Mouse (Mus musculus): Measurements from ENCODE around the gene Ldhal6b. TPM values are rescaled to one million over a fixed set of nuclear protein-coding genes. Genes with fewer than 3 reads are reported as not detected.

The Ldhal6b gene
- polyA plus RNA-seq, 1 experiment from 2014 or later: not detected

DNA sequence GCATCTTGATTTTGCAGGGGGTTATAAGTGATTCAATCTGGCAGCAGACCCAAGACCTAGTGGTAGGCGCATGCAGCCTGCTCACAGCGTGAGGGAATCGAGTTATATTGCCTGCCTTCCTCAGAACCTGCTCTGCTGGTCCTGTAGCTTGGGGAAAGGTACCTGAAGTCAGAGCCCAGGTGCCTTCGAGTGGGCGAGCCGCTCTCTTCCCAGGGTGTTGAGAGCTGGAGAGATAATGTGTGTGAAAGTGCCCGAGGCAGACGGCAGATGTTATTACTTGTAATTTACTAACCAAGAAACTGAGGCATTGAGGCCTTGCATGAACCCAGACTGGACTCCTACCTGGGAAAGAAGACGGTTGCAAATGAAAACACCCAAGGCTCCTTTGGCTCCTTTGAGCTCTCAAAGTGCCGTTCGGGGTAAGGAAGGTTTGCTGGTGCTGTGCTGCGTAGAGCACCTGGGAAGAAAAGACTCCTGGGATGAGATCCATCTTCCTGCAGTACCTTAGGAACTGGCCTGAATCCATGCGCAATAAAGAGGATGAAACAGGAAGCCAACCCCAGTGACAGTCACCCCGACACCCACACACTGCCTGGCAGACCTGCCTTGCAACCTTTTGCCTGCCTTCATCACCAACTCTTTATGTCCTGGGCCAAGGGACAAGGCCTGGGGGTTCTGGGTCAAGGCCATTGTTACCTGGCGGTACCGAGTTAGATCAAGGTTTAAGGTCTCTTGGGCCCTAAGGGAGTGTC is 22.9 kb downstream of the Ldhal6b start:
- 88% methylated on average over 16 of the region's 16 CpGs for WGBS
- H3K27me3 ChIP-seq (ENCODE audit: control insufficient read depth, insufficient read depth, low read length): no peaks in the 10 kb centered on the region
- H3K4me2 ChIP-seq (replicated peaks; ENCODE audit: low read depth, low read length): no peak overlapping the region
- H3K27ac ChIP-seq (ENCODE audit: low read length): no peak overlapping the region
- no peaks in the 10 kb centered on the region for H3K9me3 ChIP-seq (ENCODE audit: control insufficient read depth, low read depth, low read length)
- no peak overlapping the region for H3K4me3 ChIP-seq (ENCODE audit: low read depth, low read length)
- no peaks in the 10 kb centered on the region for H3K36me3 ChIP-seq (ENCODE audit: control insufficient read depth, insufficient read depth, low read length)
- no peaks in the 10 kb centered on the region for H3K4me1 ChIP-seq (ENCODE audit: control insufficient read depth, insufficient read depth, low read length)
- H3K9ac ChIP-seq (replicated peaks; ENCODE audit: low read depth, low read length): no peak overlapping the region
- no peak for ATAC-seq (ENCODE audit: insufficient number of reproducible peaks, insufficient read depth, low FRiP score, low read depth)

GRCm38 (mm10) chr17:5390682-5391081 is 27.9 kb downstream of the Ldhal6b start:
- H3K27me3 ChIP-seq (ENCODE audit: control insufficient read depth, insufficient read depth, low read length): no peaks in the 10 kb centered on the region
- no peaks in the 10 kb centered on the region for H3K4me1 ChIP-seq (ENCODE audit: control insufficient read depth, insufficient read depth, low read length)
- no peak overlapping the region for H3K27ac ChIP-seq (ENCODE audit: low read length)
- no peak overlapping the region for H3K9ac ChIP-seq (replicated peaks; ENCODE audit: low read depth, low read length)
- H3K4me3 ChIP-seq (ENCODE audit: low read depth, low read length): no peak overlapping the region
- WGBS: 64% methylated on average over 10 of the region's 10 CpGs
- no peaks in the 10 kb centered on the region for H3K9me3 ChIP-seq (ENCODE audit: control insufficient read depth, low read depth, low read length)
- no peak overlapping the region for H3K4me2 ChIP-seq (replicated peaks; ENCODE audit: low read depth, low read length)
- no peak for ATAC-seq (ENCODE audit: insufficient number of reproducible peaks, insufficient read depth, low FRiP score, low read depth)
- no peaks in the 10 kb centered on the region for H3K36me3 ChIP-seq (ENCODE audit: control insufficient read depth, insufficient read depth, low read length)

GRCm38 (mm10) chr17:5388351-5388750 is 30.2 kb downstream of the Ldhal6b start:
- ATAC-seq (ENCODE audit: insufficient number of reproducible peaks, insufficient read depth, low FRiP score, low read depth): no peak
- no peaks in the 10 kb centered on the region for H3K27me3 ChIP-seq (ENCODE audit: control insufficient read depth, insufficient read depth, low read length)
- 76% methylated on average over 3 of the region's 3 CpGs for WGBS
- H3K4me1 ChIP-seq (ENCODE audit: control insufficient read depth, insufficient read depth, low read length): no peaks in the 10 kb centered on the region
- no peak overlapping the region for H3K27ac ChIP-seq (ENCODE audit: low read length)
- no peak overlapping the region for H3K9ac ChIP-seq (replicated peaks; ENCODE audit: low read depth, low read length)
- no peaks in the 10 kb centered on the region for H3K36me3 ChIP-seq (ENCODE audit: control insufficient read depth, insufficient read depth, low read length)
- H3K9me3 ChIP-seq (ENCODE audit: control insufficient read depth, low read depth, low read length): no peaks in the 10 kb centered on the region
- H3K4me3 ChIP-seq (ENCODE audit: low read depth, low read length): no peak overlapping the region
- no peak overlapping the region for H3K4me2 ChIP-seq (replicated peaks; ENCODE audit: low read depth, low read length)

GRCm38 (mm10) chr17:5386885-5387545 is 31.6 kb downstream of the Ldhal6b start:
- no peak overlapping the region for H3K4me3 ChIP-seq (ENCODE audit: low read depth, low read length)
- no peak overlapping the region for H3K4me2 ChIP-seq (replicated peaks; ENCODE audit: low read depth, low read length)
- no peak overlapping the region for H3K9ac ChIP-seq (replicated peaks; ENCODE audit: low read depth, low read length)
- no peaks in the 10 kb centered on the region for H3K9me3 ChIP-seq (ENCODE audit: control insufficient read depth, low read depth, low read length)
- no peak for ATAC-seq (ENCODE audit: insufficient number of reproducible peaks, insufficient read depth, low FRiP score, low read depth)
- no peak overlapping the region for H3K27ac ChIP-seq (ENCODE audit: low read length)
- no peaks in the 10 kb centered on the region for H3K36me3 ChIP-seq (ENCODE audit: control insufficient read depth, insufficient read depth, low read length)
- no peaks in the 10 kb centered on the region for H3K4me1 ChIP-seq (ENCODE audit: control insufficient read depth, insufficient read depth, low read length)
- 81% methylated on average over 12 of the region's 12 CpGs for WGBS
- no peaks in the 10 kb centered on the region for H3K27me3 ChIP-seq (ENCODE audit: control insufficient read depth, insufficient read depth, low read length)

DNA sequence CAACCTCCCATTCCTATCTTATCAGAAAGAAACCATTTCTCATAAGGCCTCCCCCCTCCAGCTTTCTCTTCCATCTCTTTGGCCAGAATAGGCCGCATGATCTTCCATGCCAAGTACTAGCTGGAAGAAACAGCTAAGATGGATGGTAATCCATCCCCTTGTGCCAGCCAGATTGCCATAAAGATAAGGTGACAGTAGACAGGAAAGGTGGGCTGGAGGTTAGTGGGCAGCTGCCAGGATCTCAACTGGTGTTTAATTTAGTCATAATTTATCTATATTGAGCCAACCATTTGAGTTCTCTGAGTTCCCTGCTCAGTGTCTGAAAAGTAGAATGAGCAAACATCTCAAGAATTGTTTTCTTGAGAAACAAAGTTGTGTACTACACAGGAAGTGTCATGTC is 32.9 kb downstream of the Ldhal6b start:
- H3K4me1 ChIP-seq (ENCODE audit: control insufficient read depth, insufficient read depth, low read length): no peaks in the 10 kb centered on the region
- no peak overlapping the region for H3K4me2 ChIP-seq (replicated peaks; ENCODE audit: low read depth, low read length)
- H3K9me3 ChIP-seq (ENCODE audit: control insufficient read depth, low read depth, low read length): no peaks in the 10 kb centered on the region
- H3K27me3 ChIP-seq (ENCODE audit: control insufficient read depth, insufficient read depth, low read length): no peaks in the 10 kb centered on the region
- H3K4me3 ChIP-seq (ENCODE audit: low read depth, low read length): no peak overlapping the region
- no peak for ATAC-seq (ENCODE audit: insufficient number of reproducible peaks, insufficient read depth, low FRiP score, low read depth)
- no peaks in the 10 kb centered on the region for H3K36me3 ChIP-seq (ENCODE audit: control insufficient read depth, insufficient read depth, low read length)
- 68% methylated on average over 1 of the region's 1 CpGs for WGBS
- no peak overlapping the region for H3K9ac ChIP-seq (replicated peaks; ENCODE audit: low read depth, low read length)
- no peak overlapping the region for H3K27ac ChIP-seq (ENCODE audit: low read length)

DNA sequence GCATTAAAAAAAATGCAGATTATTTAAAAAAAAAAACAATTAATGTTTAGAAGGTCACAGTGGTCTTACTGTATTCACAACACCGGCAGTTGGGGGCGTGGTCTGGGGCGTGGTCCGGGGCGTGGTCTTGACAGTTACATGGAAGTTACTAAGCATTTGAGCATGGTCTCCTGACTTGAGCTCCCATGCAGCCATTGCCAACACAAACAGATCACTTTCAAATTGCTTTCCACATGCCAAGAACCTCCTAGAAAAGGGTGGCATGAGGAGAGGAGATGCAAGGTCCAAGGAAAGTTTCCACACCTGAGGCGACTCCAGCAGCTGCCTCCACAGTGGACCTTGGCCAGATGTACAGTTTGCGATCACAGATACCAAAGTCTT is 40.6 kb downstream of the Ldhal6b start:
- ATAC-seq (ENCODE audit: insufficient number of reproducible peaks, insufficient read depth, low FRiP score, low read depth): no peak

DNA sequence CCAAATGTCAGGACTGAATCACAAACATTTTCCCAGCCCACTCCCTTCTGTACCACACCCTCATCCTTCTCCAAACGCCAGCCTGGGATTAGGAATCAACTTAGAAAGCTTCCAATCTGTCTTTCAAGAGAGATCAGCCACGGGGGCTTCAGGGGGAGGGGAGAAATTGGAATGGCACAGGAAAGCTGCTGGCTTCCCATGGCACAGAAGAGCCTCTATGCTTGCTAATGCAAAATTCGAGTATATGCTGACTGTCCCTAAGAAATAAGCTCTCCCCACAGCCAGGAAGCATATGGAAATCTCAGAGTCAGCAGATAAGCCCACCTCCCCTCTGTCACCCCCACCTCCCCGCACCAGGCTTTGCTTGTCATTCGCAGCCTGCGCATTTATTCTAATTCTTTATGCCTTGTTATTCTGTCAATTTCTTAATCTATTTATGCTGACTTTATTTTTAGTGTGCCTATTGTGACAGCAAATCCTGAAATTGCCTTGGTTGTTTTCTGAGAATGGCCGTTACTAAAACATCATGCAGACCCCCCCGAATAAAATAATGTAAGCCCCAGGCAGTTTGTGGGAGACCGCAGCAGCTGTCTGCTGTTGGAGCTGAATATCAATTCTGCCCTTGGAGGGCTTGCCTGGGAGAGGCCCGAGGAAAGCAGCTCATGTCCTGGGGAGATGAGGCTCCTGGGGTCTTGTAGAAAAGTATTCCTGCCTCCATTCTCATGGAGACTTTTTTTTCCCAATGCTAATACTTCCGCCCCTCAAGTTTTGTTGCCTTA is 41.2 kb downstream of the Ldhal6b start:
- Histone ChIP-seq H3K27ac (ENCODE audit: low read length) (no peak overlapping the region), H3K9me3 (ENCODE audit: control insufficient read depth, low read depth, low read length) (no peaks in the 10 kb centered on the region), H3K27me3 (ENCODE audit: control insufficient read depth, insufficient read depth, low read length) (no peaks in the 10 kb centered on the region), H3K4me2 (replicated peaks; ENCODE audit: low read depth, low read length) (no peak overlapping the region), H3K4me1 (ENCODE audit: control insufficient read depth, insufficient read depth, low read length) (no peaks in the 10 kb centered on the region), H3K4me3 (ENCODE audit: low read depth, low read length) (no peak overlapping the region), H3K9ac (replicated peaks; ENCODE audit: low read depth, low read length) (no peak overlapping the region), H3K36me3 (ENCODE audit: control insufficient read depth, insufficient read depth, low read length) (no peaks in the 10 kb centered on the region)
- 36% methylated on average over 11 of the region's 11 CpGs for whole genome bisulfite sequencing
- no peak for ATAC-seq (ENCODE audit: insufficient number of reproducible peaks, insufficient read depth, low FRiP score, low read depth)

More for the DNA sequence above, 40.6 kb downstream of the Ldhal6b start:
- Histone ChIP-seq H3K9me3 (ENCODE audit: control insufficient read depth, low read depth, low read length) (no peaks in the 10 kb centered on the region), H3K27ac (ENCODE audit: low read length) (no peak overlapping the region), H3K36me3 (ENCODE audit: control insufficient read depth, insufficient read depth, low read length) (no peaks in the 10 kb centered on the region), H3K4me1 (ENCODE audit: control insufficient read depth, insufficient read depth, low read length) (no peaks in the 10 kb centered on the region), H3K9ac (replicated peaks; ENCODE audit: low read depth, low read length) (no peak overlapping the region), H3K4me3 (ENCODE audit: low read depth, low read length) (no peak overlapping the region), H3K27me3 (ENCODE audit: control insufficient read depth, insufficient read depth, low read length) (no peaks in the 10 kb centered on the region), H3K4me2 (replicated peaks; ENCODE audit: low read depth, low read length) (no peak overlapping the region)
- WGBS: 31% methylated on average over 7 of the region's 7 CpGs

DNA sequence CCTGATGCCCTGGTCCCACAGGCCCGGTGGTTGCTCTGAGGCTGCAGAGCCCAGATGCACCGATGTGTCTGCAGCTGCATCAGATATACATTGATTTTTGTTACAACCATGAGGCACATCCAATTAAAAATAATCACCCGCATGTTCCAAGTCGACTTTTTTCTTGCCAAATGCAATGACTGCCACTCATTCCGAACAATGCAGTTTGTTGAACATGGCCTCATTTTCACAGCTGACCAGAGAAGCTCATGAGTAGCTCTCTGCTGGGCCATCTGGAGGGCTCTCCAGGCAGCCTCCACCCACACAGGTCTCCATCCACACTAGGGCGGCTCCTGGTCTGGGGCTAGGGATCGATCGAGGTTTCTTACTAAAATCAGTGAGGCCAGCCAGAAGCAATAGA is 45.6 kb downstream of the Ldhal6b start:
- no peak overlapping the region for H3K27ac ChIP-seq (ENCODE audit: low read length)
- ATAC-seq (ENCODE audit: insufficient number of reproducible peaks, insufficient read depth, low FRiP score, low read depth): no peak
- H3K27me3 ChIP-seq (ENCODE audit: control insufficient read depth, insufficient read depth, low read length): no peaks in the 10 kb centered on the region
- no peak overlapping the region for H3K4me2 ChIP-seq (replicated peaks; ENCODE audit: low read depth, low read length)
- H3K4me3 ChIP-seq (ENCODE audit: low read depth, low read length): no peak overlapping the region
- H3K4me1 ChIP-seq (ENCODE audit: control insufficient read depth, insufficient read depth, low read length): no peaks in the 10 kb centered on the region
- no peaks in the 10 kb centered on the region for H3K9me3 ChIP-seq (ENCODE audit: control insufficient read depth, low read depth, low read length)
- H3K36me3 ChIP-seq (ENCODE audit: control insufficient read depth, insufficient read depth, low read length): no peaks in the 10 kb centered on the region
- H3K9ac ChIP-seq (replicated peaks; ENCODE audit: low read depth, low read length): no peak overlapping the region
- 87% methylated on average over 8 of the region's 8 CpGs for WGBS

Measured in stomach, embryonic 14.5 days (tissue).